Mouse (Mus musculus) mesoderm, embryonic 11.5 days (tissue): ENCODE data around the gene Marveld2.

ENCODE experiments used
- DNase-seq: peaks from one replicate; pipeline ENCODE4 v3.0.0-alpha.2; 2012; ENCODE audit warnings: low read depth, low spot score

The Marveld2 gene

GRCm38 (mm10) chr13:100616181-100617087 is at the start of gene Marveld2:
Gene Marveld2, minus strand, starts transcription at chr13:100616971.
- peak; percentile 18 for DNase-seq

DNA sequence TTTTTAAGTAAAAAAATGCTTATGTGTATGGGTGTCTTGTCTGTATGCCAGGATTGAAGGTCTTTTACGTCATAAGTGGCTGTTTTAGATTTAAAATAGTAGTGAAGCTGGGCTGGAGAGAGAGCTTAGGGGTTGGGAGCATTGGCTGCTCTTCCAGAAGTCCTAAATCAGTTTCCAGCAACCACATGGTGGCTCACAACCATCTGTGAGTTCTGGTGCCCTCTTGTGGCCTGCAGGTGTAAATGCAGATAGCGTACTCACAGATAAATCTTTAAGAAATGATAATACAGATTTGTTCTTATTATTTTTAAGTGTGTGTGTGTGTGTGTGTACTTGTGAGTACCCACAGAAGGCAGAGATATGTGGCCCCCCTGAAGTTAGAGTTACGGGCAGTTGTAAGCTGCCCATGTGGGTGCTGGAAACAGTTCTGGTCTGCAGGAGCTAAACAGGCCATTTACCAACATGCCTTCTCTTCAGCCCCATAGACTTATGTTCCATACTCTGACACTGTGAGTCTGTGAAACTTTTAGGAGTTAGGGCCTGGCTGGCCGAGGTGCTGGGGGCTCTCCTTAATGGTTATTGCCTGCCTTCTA is 43.2 kb upstream of the Marveld2 start:
- DNase-seq, result peak; percentile 83

DNA sequence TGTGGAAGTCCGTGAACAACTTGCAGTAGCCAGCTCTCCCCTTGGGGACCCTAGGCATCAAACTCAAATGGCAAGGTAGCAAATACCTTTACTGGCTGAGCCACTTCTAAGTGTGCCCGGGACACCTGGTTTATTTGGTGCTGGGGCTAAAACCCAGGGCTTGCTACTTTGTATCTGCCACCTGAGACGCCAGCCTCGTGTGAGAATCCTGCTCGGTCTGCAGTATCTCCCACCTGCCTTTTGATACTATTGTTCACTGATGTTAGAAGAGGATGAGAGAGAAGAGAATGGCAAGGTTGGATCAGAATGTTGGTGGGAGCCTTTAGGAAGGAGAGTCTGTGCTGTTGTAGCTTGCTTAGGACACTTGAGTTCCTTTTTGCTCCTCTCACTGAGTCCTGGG is 41.3 kb upstream of the Marveld2 start:
- no peak for DNase-seq

DNA sequence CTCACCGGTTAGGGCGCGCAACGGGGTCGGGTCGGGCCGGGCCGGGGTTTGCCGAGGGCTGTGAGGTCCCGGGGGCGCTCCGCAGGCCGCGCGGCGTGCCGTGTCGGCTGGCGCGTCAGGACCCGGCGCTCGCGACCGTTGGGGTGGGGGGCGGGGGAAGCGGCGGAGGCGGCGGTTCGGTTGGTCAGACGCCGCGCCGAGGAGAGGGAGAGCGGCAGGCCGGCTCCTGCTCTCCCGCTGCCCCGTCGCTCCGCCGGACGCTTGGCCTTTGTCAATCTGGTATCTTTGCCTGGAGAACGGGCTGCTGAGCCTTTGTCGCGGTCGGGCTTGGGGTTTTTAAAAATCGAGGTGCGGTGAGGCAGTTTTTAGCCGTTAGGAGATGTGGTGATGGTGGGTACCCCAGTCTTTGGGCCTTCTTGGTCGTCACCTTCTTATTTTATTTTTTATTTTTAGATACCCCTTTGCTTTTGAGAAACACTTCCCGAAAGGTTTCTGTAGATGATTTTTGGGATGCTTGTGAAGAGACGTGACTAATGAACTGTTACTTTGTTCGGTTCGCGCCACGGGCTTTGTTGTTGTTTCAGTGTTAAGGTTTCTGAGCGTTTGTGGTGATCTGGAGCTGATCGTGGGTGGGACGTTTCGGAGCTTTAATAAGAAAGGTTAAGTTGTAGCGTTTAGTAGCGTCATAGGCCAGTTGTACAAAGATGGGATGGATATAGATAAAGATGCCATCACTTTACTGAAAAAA is 34.8 kb upstream of the Marveld2 start, which contains the start of gene Taf9:
Taf9 (plus strand) TSS at position 141 of the 748 bp plus-strand sequence.
- DNase-seq, result no peak

DNA sequence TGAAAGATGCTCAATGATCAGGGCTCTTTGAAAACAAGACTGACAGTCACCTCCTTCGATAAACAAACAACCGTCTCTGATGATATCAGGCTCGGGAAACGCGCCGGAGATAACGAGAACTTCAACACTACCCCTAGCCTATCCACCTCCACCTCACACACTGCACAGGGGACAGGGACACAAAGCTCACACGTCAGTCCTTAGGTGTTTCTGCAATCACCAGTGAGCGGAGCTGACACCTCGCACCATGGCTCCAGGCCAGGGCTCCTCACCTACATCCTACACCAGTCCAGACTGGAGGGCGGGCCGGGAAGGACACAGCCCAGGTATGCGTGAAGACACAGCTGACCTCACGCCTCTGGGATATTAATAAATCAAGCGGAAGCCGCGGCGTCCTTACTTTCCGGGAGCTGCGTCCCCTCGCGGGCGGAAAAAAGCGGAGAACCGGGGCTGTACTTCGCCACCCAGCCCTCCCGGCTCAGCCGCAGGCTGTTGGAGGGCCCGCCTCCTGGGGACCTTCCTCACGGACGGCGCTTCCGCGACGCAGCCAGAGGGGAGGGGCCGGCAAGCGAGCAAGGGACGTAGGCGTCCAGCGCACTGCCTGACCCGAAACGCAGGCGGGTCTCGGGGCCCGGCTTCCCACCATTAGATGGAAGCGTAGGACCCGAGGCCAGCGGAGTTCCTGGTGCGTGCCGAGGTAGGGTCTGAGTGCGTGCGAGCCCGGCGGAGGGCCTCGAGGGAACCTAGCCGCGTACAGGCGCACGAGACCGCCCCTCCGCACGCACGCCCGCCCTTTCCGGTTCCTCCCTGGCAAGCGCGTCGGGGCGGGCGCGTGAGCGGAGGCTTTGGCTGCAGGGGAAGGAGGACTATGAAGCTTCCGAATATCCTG is 34.0 kb upstream of the Marveld2 start, which contains the start of the genes Ak6 and Rad17:
Ak6 (plus strand) TSS at position 430 of the 889 bp plus-strand sequence.
Rad17 (minus strand) TSS at position 502 of the 889 bp plus-strand sequence.
- peak; percentile 95 for DNase-seq

GRCm38 (mm10) chr13:100648223-100648622 is 31.5 kb upstream of the Marveld2 start:
- DNase-seq, result no peak

- no peak for DNase-seq
Measured at GRCm38 (mm10) chr13:100642471-100643209, 25.9 kb upstream of the Marveld2 start.

DNA sequence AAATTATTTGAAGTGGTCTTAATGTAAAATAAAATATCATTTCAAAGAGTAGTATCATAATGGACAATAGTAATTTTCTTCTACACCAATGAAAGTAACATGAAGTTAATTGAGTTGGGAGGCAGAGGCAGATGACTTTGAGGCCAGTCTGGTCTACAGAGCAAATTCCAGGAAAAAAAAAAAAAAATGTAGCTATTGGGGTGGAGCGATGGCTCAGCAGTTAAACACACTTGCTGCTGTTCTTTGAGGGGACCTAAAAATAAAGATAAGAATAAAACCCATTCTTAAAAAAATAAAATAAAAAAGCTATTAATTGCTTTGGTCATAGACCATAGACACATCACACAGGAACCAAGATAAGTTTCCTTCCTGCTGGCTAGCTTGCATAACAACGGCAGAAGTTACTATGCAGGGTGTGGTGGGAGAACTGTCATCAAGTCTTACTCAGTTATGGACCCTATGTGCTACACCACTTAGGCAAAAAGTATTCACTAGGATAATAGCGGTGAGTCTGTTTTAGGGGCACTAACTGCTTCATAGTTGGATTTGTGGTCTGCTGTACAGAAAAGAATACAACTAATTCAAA is 17.4 kb upstream of the Marveld2 start:
- no peak for DNase-seq

- no peak for DNase-seq
Measured at GRCm38 (mm10) chr13:100622241-100622640, 5.5 kb upstream of the Marveld2 start.

DNA sequence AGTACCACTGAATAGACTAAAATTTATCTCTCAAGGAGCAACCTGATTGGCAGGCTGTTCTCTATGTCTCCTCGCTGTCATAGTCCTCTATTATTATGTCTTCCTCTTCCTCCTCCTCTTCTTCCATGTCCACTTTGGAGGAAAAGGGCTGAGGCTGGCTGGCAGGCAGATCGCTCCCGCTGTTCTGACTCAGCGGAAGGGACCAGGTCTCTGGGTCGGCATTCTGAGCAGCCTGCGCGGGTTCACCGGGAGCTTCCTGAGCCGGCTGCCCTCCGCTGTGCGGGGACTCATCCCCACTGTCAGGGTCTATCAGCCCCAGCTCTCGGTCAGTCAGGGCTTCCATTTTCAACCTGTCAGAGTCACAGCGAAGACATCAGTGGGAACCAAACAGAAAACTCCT is 812 bp upstream of the Marveld2 start:
- no peak for DNase-seq

DNA sequence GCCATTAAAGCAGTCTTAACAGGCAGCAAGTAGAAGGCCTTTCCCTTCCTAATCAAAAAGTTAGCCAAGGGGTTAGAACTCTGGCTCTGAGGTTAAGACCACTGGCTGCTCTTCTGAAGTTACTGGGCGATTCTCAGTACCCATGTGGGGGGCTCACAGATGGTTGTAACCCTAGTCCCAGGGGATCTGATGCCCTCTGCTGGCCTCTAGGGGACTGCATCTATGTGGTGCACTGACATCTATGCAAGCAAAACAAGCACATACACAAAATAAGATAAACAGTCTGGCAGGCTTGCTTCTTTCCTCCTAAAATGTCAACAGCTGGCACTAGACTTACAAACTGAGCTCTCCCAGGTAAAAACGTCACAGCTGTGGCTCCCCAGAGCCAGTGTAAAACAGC is 3.9 kb downstream of the Marveld2 start:
- no peak for DNase-seq

DNA sequence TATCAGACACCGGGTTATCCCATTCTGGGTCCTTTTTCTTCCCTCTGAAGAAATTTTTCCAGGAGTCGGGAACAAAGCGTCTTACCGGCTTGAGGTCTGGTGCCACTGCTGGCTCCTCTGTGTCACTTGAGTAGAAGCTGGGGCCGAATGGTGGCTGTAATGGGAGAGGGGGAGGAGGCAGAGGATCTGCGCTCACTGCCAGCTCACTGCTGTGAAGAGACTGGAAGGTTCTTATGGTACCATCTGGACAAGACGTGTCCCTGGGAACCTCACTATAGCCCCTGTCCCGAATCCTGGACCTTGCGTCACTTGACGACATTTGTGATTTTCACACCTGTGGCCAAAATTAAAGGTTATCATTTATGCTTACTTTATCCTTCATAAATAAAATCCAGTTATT is 4.5 kb downstream of the Marveld2 start:
- no peak for DNase-seq

DNA sequence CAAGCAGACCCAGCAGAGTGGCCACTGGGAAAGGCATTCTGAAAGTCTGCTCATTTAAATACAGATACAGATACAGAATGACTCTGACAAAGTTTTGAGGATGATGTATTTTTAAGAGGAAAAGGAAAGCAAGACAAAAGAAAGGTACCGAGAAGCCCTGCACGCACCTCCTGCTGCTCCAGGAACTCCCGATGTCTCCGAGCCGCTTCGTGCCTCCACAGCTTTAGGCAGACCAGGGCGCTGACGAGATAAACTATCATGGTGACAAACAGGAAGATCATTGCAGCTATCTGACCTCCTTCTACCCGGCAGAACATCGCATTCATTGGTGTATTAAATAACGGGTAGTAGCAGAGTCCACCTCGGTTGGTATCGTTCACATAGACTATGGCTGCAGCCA is 5.5 kb downstream of the Marveld2 start:
- no peak for DNase-seq

DNA sequence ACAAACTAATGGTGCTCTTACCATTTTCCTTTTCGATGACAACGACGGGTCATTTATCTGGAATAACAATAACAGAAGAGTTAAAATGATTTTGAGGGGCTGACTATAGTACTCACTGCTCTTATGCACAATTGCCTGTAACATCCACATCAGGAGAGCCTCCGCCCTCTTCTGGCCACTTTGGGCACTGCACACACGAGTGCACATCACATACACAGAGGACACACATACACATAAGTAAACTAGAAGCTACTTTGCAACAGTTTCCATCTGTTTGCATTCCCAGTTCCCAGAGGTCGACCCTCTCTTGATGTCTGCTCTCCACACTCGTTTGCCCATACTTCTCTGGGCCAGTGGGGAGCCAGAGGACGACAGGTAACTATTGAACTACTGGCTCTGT is 9.0 kb downstream of the Marveld2 start:
- DNase-seq, result no peak

DNA sequence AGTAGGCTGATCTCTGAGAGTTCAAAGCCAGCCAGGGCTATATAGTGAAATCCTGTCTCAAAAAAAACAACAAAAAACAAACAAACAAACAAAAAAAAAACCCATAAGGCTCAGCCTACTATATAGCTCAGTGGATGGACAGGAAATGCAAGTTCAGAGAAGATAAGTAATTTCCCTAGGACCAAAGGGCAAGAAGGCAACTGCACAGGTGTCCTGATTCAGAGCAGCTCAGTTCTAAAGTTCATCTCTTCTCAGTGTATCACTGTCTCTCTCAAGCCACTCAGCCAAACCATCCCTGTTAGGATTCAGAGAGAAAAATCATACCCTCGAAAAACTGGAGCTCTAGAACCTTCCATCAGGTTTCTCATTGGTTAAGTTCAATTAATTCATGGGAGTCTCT is 10.9 kb downstream of the Marveld2 start:
- DNase-seq, result no peak

GRCm38 (mm10) chr13:100603738-100604095 is 13.1 kb downstream of the Marveld2 start:
- DNase-seq, result no peak

- no peak for DNase-seq
Measured at GRCm38 (mm10) chr13:100603031-100603737, 13.6 kb downstream of the Marveld2 start.

GRCm38 (mm10) chr13:100602239-100602902 is 14.4 kb downstream of the Marveld2 start:
- DNase-seq, result peak; percentile 20

- DNase-seq, result no peak
Measured at GRCm38 (mm10) chr13:100601034-100601433, 15.7 kb downstream of the Marveld2 start.
